Mouse (Mus musculus) layer of hippocampus, postnatal 10 days (tissue): Measurements from ENCODE around the gene Saa2. TPM values are rescaled to one million over a fixed set of nuclear protein-coding genes. Genes with fewer than 3 reads are reported as not detected.
A peak's percentile ranks its signal among the peaks of the same experiment; 100 is the strongest.
"Not testable (repeated sequence)": the region's sequence is repeated elsewhere in the genome, so short reads cannot be mapped to it uniquely, and the experiment has no call there.

Experiments used
- DNase-seq, 2 experiments: peaks; one replicate each; pipeline ENCODE4 v3.0.0; 2021; ENCODE audit warnings: low spot score in 2 of 2
- long read RNA-seq: library from polyadenylated mRNA; stranded (forward); transcript quantifications from one replicate; pipeline ENCODE4 v2.0.0, GENCODE M21; 2023
- total RNA-seq, 2 experiments: library from RNA; stranded (reverse); gene quantifications; 2 replicates each; pipeline ENCODE4 v1.2.3; 2021

Saa2 gene
- total RNA-seq = not detected
- long read RNA-seq = 0 reads

DNA sequence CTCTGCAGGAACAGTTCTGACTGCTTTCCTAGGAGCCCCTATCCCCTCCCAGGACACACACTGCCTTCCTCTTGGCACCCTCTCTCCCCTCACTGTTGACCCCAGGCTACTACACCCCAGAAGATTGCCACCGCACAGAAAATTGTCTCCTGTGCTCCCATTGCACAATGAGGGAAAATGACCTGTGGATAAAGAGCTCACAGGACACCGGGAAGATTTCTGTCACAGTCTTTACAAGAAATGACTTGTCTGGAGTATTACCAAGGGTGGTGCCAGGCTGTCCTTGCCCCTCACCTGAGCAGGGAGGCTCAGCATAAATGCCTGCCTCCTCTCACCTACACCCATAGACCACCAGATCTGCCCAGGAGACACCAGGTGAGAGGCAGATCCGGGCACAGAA lies at the start of gene Saa2:
Gene Saa2, plus strand, starts transcription at position 301 of the 400 bp plus-strand sequence.
- DNase-seq = no peak

GRCm38 (mm10) chr7:46710390-46710844 lies 41.2 kb upstream of the Saa2 start, which contains the start of gene Saal1:
Gene Saal1, minus strand, starts transcription at chr7:46710680.
- peak; percentile 89 to 91 for DNase-seq

- no peak for DNase-seq
Observed at GRCm38 (mm10) chr7:46712250-46712649, 39.3 kb upstream of the Saa2 start.

DNA sequence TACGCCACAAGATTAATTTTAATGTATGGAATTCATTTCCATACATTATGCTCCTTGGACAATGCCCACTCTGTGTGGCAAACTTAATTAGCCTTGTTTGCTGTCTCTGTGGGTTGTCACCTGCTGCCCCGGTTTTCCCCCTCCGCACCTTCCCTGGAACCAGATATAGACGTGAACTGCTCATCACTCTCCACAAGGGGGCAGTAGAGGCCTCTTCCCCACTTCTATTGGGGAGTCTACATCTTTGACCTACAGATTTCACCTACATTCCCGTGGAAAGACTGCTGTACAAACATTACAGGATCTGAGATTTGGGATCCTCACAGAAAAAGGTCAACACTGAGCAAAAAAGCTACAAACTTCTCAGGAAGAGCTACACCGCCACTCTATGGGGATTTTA lies 37.1 kb upstream of the Saa2 start:
- DNase-seq = peak; percentile 57 to 72

DNA sequence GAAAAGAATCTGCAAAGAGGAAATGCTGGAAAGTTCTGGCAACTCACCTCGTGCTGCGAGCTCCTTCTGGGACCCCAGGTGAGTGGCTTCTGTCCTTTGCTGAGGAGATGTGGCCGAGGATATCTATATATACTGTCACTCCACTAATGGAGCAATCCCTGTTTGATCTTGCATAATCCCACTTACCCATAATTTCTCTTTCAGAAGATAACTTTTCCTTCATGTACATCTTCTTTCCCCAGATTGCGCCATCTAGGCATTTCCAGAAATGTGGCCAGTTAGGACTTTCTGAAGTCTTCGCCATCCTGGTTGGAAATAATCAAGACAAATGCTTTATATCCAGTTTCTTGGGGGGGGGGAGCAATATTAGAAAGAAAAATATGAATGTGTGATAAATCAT lies 36.0 kb upstream of the Saa2 start, which contains the start of gene Saa3:
Gene Saa3, minus strand, starts transcription at position 101 of the 400 bp plus-strand sequence.
- DNase-seq = no peak

DNA sequence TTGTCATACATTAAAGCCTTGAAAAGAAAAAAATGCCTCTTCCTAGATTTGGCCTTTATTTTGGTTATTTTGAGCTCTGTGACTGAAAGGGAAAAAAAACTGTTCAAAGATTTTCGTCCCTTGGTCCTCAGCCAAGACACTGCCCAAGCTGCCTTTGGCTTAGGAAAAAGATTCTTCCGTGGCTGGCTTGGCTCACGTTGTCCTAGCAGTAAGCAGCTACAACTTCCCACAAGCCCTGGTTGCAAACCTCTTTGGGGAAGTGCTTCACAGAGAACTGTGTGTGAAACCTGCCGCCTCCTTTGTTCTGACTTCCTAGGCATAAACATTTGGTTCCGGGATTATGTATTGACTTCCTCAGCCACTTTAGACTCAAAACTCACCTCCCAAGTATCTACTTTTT lies 34.7 kb upstream of the Saa2 start:
- peak in 1 of 2 experiments; percentile 12 for DNase-seq

DNA sequence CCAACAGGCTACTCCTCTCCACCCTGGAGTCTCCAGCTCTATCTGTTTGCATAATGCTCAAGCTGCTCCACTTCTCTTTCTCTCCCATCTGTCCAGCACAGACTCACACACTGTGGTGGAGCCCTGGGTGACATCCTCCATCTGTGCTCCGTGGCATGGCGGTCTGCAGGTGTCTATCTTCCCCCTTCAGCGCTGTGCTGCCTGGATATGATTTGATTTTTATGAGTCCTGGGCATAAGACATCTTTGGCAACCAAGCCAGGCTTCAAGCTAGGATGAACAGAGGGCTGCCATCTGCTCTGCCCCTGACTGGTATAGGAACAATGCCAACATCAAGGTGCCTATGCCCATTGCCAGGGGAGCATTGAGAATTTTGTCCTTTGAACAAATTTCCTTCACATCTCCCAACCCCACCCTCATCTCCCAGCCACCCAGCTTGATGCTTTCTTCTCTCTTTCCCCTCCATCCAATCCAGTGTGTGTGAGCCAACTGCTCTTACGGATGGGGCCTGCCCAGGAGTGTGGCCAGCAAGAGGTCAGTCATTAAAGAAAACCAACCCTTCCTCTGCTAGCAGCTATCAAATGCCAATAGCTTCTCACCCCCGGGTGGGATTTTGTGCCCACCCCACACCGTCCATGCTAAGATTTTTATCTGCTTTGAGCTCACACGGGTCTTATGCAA lies 32.9 kb upstream of the Saa2 start:
- no peak for DNase-seq

- no peak for DNase-seq
Observed at GRCm38 (mm10) chr7:46719526-46719925, 32.1 kb upstream of the Saa2 start.

DNA sequence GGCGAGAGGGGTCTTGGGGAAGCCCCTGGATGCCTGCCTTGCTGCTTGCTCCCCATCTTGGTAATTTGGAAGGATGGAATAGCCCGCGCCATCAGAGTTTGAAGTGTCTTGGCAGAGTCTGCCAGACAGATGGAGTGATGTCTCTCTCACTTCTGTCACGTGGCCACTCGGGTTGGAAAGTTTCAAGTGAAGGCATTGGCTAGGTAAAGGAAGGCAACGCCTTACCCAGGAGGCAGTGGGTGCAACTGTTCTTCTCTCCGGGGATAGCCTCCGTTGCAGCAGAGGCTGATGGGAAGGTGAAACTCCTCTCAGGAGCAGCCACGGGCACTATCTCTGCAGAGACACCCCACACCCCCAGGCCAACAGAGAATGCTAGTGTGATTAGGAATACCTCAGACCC lies 31.1 kb upstream of the Saa2 start:
- no peak for DNase-seq

DNA sequence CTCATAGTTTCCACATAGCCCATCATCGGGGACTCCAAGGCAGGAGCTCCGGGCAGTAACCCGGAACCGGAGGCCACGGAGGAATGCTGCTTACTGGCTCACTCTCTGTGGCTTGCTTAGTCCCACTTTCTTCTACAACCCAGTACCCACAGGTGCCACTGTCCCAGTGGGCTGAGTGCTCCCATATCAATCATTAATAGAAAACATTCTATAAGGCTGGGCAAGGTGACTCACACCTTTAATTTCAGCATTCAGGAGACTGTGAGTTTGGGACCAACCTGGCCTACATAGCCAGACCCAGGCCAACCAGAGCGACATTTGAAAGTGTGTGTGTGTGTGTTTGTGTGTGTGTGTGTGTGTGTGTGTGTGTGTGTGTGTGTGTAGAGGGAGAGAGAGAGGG lies 28.2 kb upstream of the Saa2 start:
- no peak for DNase-seq

DNA sequence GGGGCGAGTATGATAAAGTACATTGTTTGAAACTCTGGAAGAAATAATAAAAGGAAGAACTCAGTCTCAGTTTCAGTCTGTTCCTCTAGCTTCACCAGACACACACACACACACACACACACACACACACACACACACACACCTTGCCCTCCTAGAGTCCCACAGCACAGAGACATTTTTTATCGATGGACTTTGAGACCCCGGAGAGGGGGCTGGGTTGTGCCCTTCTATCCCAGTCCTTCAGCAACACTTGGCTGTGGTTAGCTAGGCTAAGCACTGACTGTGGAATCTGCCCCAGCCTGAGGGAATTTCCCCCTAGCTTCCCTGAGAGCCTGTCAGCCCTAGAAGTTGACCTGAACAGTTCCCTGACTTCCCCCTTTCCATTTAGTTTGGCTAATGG lies 27.7 kb upstream of the Saa2 start:
- no peak for DNase-seq

DNA sequence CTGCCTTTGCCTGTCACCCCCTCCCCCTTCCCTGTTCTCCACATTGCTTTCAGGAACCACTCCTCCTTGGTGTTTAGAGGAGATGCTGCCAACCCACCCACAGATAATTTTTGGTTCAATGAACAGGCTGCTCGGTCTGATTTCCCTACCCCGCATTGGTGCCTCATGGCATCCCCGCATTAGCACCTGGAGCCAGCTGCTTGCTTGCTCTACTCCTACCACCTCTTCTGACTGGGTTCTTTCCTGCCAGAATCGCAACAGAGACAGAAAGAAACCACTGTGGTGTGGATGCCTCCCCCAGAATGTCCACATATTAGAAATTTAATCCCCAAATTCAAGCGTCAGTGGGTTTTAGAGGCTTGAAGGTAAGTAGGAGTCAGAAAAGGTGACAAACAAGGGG lies 27.2 kb upstream of the Saa2 start:
- DNase-seq = peak in 1 of 2 experiments; percentile 8

DNA sequence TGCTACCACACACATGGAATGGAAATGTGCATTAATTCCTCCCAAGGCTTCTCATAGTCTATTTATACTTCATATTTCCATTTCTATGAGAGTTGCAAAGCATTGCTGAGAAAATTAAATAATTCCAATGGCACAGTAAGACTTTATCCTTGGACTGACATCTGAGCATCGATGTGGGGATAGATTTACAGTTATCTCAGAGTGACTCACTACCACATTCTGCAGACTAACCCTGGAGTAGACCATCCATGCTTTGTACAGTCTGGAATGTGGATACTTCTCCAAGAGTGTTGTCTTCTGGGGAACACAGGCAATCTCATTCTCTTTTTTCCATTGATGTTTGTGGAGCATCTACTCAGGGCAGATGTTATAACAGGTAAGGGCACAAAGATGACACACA lies 24.0 kb upstream of the Saa2 start:
- no peak for DNase-seq

GRCm38 (mm10) chr7:46732458-46732857 lies 19.1 kb upstream of the Saa2 start, which contains the start of gene Saa4:
Gene Saa4, minus strand, starts transcription at chr7:46732603.
- no peak for DNase-seq

DNA sequence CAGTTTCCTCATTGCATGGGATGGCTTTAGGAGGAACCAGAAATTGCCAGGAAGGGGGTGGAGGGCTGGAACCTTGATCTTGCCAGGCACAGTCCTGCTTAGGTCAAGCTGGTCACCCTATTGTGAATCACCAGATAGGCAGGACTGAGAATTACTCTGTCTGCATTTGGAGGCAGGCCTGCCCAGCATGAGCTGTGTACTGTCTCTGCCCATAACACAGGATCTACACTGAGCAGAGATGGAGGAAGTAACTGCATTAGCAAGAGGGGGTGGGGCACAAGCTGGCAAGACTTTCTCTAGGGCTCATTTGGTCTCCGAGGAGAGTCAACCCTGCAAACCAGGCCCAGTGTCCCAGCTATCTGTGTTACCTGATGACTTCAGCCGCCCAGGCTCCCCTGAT lies 16.6 kb upstream of the Saa2 start:
- no peak for DNase-seq

GRCm38 (mm10) chr7:46738561-46739460 lies 12.8 kb upstream of the Saa2 start:
- DNase-seq = no peak

GRCm38 (mm10) chr7:46740041-46740440 lies 11.5 kb upstream of the Saa2 start:
- not testable (repeated sequence) for DNase-seq

DNA sequence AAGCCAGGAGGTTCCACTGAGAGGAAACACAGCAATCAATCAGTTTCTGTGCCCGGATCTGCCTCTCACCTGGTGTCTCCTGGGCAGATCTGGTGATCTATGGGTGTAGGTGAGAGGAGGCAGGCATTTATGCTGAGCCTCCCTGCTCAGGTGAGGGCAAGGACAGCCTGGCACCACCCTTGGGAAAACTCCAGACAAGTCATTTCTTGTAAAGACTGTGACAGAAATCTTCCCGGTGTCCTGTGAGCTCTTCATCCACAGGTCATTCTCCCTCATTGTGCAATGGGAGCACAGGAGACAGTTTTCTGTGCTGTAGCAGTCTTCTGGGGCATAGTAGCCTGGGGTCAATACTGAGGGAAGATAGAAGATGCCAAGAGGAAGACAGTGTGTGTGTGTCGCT lies 8.7 kb upstream of the Saa2 start, which contains the start of gene Saa1:
Gene Saa1, minus strand, starts transcription at position 101 of the 400 bp plus-strand sequence.
- DNase-seq = not testable (repeated sequence)

DNA sequence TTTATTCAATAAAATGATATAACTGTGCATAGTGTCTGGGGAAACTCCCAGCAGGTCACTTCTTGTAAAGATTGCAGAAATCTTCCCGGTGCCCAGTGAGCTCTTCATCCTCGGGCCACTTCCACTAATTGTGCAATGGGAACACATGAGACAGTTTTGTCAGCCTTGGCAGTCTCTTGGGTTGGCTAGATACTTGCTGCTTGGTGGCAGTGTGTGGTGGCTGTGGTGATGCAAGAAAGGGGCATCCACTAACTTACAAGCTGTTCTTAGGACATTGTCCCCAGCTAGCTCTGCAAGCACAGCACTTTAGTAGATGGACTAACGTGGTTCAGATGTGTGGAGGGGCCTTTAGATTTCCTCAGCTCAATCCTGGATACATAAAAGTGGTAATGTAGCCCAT lies 5.8 kb upstream of the Saa2 start:
- no peak for DNase-seq

- DNase-seq = no peak
Observed at GRCm38 (mm10) chr7:46746381-46746780, 5.2 kb upstream of the Saa2 start.

DNA sequence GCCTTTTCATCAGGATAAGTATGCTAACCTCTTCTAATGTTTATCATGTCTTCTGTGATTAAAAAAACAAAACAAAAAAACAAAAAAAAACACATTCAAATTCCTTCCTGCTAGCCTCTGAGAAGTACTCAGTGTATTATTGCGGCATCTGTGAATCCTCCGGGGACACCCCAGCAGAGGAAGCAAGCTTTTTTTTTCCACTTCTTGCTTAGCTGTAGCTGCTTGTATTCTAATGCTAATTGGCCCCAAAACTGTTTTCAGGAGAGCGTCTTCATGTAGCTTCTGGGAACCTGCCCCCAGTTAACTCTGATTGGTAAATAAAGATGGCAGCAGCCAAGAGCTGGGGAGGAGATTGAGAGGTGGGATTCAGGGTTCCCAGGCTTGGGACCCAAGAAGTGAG lies 3.1 kb upstream of the Saa2 start:
- no peak for DNase-seq
